Mouse (Mus musculus) neural tube, embryonic 13.5 days (tissue): ENCODE measurements at regions not wholly inside any gene's neighbourhood (a gene's known extent, or its start where the extent isn't known, plus 50 kb on each side); places are given as distances from the start of the nearest gene placed in this dataset.

Experiments used
- ATAC-seq: fragments of 200-750 bp; cut with Nextera tagmentation; 2 replicates; pipeline ENCODE4 v1.8.0; 2017; ENCODE audit warnings: low read depth, mild to moderate bottlenecking, moderate TSS enrichment, moderate library complexity
- H3K27ac ChIP-seq: fragments of 300-500 bp; sonication (generic); replicated peaks from 2 replicates; pipeline ENCODE4 v1.5.1; 2015; ENCODE audit warnings: moderate library complexity, mild to moderate bottlenecking, inconsistent platforms
- H3K27me3 ChIP-seq: fragments of 300-500 bp; sonication (generic); 2 replicates; pipeline ENCODE4 v1.6.1; 2015; ENCODE audit warnings: mild to moderate bottlenecking, inconsistent platforms
- H3K36me3 ChIP-seq: fragments of 300-500 bp; sonication (generic); 2 replicates; pipeline ENCODE4 v1.6.1; 2015; ENCODE audit warnings: mild to moderate bottlenecking, inconsistent platforms
- H3K4me1 ChIP-seq: fragments of 300-500 bp; sonication (generic); replicated peaks from 2 replicates; pipeline ENCODE4 v1.6.1; 2015; ENCODE audit warnings: inconsistent platforms
- H3K4me2 ChIP-seq: fragments of 300-500 bp; sonication (generic); 2 replicates; pipeline ENCODE4 v1.6.1; 2015; ENCODE audit warnings: inconsistent platforms, mild to moderate bottlenecking, moderate library complexity
- H3K4me3 ChIP-seq: fragments of 300-500 bp; sonication (generic); 2 replicates; pipeline ENCODE4 v1.5.1; 2015; ENCODE audit warnings: mild to moderate bottlenecking, inconsistent platforms
- H3K9ac ChIP-seq: fragments of 300-500 bp; sonication (generic); 2 replicates; pipeline ENCODE4 v1.6.1; 2015; ENCODE audit warnings: moderate library complexity, mild to moderate bottlenecking, inconsistent platforms
- H3K9me3 ChIP-seq: fragments of 300-500 bp; sonication (generic); 2 replicates; pipeline ENCODE4 v1.6.1; 2016; ENCODE audit warnings: inconsistent platforms
- WGBS: fragments of 180-500 bp; shearing (Covaris S2); methylation state at CpG from one replicate; pipeline ENCODE4 v1.1.7; 2015; 5-methylcytosine and 5-hydroxymethylcytosine counted together

DNA sequence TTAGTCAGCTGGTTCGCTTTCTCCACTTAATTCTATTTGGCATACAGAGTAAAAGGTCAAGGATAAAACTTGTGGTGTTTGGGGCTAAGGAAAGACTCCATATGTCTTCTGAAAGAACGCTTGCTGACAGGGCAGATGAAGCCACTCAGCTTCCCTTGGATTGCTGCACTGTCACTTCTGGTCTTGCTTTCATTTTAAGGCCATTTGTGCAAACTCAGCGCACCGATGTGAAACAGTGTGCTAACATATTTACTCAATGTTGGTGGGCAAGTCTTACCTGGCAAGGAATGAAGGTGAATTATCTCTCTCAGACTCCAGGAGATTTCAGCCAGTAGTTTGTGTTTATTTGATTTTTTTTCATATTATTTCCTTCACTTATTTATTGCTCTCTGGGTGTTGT, 907.2 kb downstream of the Gsdmc2 start:
- 0 out of 2 replicates have a peak, but pooled peaks cover 3% of the 10 kb centered on the region for H3K4me1 ChIP-seq
- H3K36me3 ChIP-seq, result no peaks in the 10 kb centered on the region
- no peak for ATAC-seq
- H3K27ac ChIP-seq, result no peak overlapping the region
- no peaks in the 10 kb centered on the region for H3K27me3 ChIP-seq
- H3K9me3 ChIP-seq, result no peaks in the 10 kb centered on the region
- no peak overlapping the region for H3K4me2 ChIP-seq
- WGBS, result 88% methylated on average over 4 of the region's 4 CpGs
- H3K4me3 ChIP-seq, result no peak overlapping the region
- no peak overlapping the region for H3K9ac ChIP-seq

GRCm38 (mm10) chr15:62934522-62935189, 910.3 kb downstream of the Gsdmc2 start:
- Histone ChIP-seq H3K9me3 (no peaks in the 10 kb centered on the region), H3K9ac (no peak overlapping the region), H3K4me1 (0 out of 2 replicates have a peak, but pooled peaks cover 3% of the 10 kb centered on the region), H3K27me3 (no peaks in the 10 kb centered on the region), H3K27ac (no peak overlapping the region), H3K4me2 (no peak overlapping the region), H3K4me3 (no peak overlapping the region), H3K36me3 (no peaks in the 10 kb centered on the region)
- no peak for ATAC-seq

DNA sequence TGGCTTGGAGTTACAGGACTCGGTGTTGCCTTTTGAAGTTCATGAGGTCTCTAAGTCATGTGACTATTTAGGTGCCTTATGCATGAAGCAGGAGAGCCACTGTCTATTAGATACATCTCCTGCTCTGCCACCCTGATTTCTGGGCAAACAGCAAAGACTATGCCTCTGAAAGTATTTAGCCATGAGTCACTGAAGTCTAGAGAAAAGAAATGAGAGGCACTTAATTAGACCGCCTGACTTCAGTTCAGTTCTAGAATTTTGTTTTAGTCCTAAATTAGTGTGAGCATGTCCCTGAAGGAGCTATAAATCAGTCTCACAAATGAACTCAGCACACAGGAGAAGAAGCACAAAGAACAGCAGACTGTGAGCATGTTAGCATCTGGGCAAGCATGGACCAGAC, 924.5 kb downstream of the Gsdmc2 start:
- Histone ChIP-seq H3K4me2 (no peak overlapping the region), H3K9me3 (no peaks in the 10 kb centered on the region), H3K4me3 (no peak overlapping the region), H3K27me3 (no peaks in the 10 kb centered on the region), H3K9ac (no peak overlapping the region), H3K27ac (no peak overlapping the region), H3K36me3 (no peaks in the 10 kb centered on the region), H3K4me1 (no peaks in the 10 kb centered on the region)
- no peak for ATAC-seq
- WGBS, result 72% methylated on average over 2 of the region's 2 CpGs

- H3K9ac ChIP-seq, result no peak overlapping the region
Observed at GRCm38 (mm10) chr15:62919264-62919663, 925.7 kb downstream of the Gsdmc2 start.

DNA sequence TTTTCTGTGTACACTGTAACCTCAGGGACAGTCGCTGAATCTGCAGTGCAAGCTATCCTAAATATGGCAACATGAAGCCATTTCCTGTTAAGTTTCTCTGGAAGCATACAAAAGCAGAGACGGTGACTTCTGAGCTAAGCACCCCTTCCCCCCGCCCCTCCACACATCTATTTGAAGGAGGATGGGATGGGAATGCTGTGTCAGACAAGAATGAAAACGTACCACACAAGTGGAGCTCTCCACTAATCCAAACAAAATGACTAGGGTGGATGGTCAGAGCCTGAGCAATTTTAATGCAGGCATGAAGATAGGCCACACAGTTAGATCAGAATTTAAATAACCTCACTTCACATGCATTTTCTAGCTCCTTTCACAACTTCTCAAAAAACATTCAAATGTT, 936.6 kb downstream of the Gsdmc2 start:
- Histone ChIP-seq H3K36me3 (no peaks in the 10 kb centered on the region), H3K9ac (no peak overlapping the region), H3K9me3 (no peaks in the 10 kb centered on the region), H3K27ac (no peak overlapping the region), H3K27me3 (no peaks in the 10 kb centered on the region), H3K4me3 (no peak overlapping the region), H3K4me2 (no peak overlapping the region), H3K4me1 (peaks cover 4% of the 10 kb centered on the region)
- no peak for ATAC-seq
- 67% methylated on average over 4 of the region's 4 CpGs for WGBS

More at GRCm38 (mm10) chr15:62919264-62919663, 925.7 kb downstream of the Gsdmc2 start:
- H3K4me2 ChIP-seq, result no peak overlapping the region
- H3K27ac ChIP-seq, result no peak overlapping the region
- no peak for ATAC-seq
- H3K4me1 ChIP-seq, result no peaks in the 10 kb centered on the region
- H3K27me3 ChIP-seq, result no peaks in the 10 kb centered on the region
- H3K4me3 ChIP-seq, result no peak overlapping the region
- no peaks in the 10 kb centered on the region for H3K36me3 ChIP-seq
- H3K9me3 ChIP-seq, result no peaks in the 10 kb centered on the region

- H3K4me3 ChIP-seq, result no peak overlapping the region
- H3K9ac ChIP-seq, result no peak overlapping the region
- WGBS, result 97% methylated on average over 2 of the region's 2 CpGs
- no peaks in the 10 kb centered on the region for H3K9me3 ChIP-seq
- H3K4me1 ChIP-seq, result peaks cover 16% of the 10 kb centered on the region
- no peak overlapping the region for H3K27ac ChIP-seq
- no peak for ATAC-seq
- H3K4me2 ChIP-seq, result no peak overlapping the region
- no peaks in the 10 kb centered on the region for H3K27me3 ChIP-seq
- H3K36me3 ChIP-seq, result no peaks in the 10 kb centered on the region
Observed at GRCm38 (mm10) chr15:62907181-62907580, 937.8 kb downstream of the Gsdmc2 start.

GRCm38 (mm10) chr15:62903047-62903822, 941.7 kb downstream of the Gsdmc2 start:
- Histone ChIP-seq H3K4me3 (no peak overlapping the region), H3K4me1 (peaks cover 18% of the 10 kb centered on the region), H3K9ac (no peak overlapping the region), H3K4me2 (peak overlapping the region; percentile 21; the same call in 1 of the 2 replicates), H3K27me3 (no peaks in the 10 kb centered on the region), H3K36me3 (no peaks in the 10 kb centered on the region), H3K27ac (no peak overlapping the region), H3K9me3 (no peaks in the 10 kb centered on the region)
- 22% methylated on average over 17 of the region's 17 CpGs for WGBS
- ATAC-seq, result peak; percentile 96

- Histone ChIP-seq H3K4me3 (no peak overlapping the region), H3K4me2 (no peak overlapping the region), H3K9ac (no peak overlapping the region), H3K9me3 (no peaks in the 10 kb centered on the region), H3K36me3 (no peaks in the 10 kb centered on the region), H3K4me1 (peaks cover 18% of the 10 kb centered on the region), H3K27ac (no peak overlapping the region), H3K27me3 (no peaks in the 10 kb centered on the region)
- no peak for ATAC-seq
- WGBS, result 68% methylated on average over 4 of the region's 4 CpGs
Observed at GRCm38 (mm10) chr15:62901955-62902354, 943.0 kb downstream of the Gsdmc2 start.

GRCm38 (mm10) chr15:62889798-62890197, 955.2 kb downstream of the Gsdmc2 start:
- Histone ChIP-seq H3K36me3 (no peaks in the 10 kb centered on the region), H3K9ac (no peak overlapping the region), H3K27me3 (no peaks in the 10 kb centered on the region), H3K9me3 (no peaks in the 10 kb centered on the region), H3K27ac (no peak overlapping the region), H3K4me2 (no peak overlapping the region), H3K4me1 (no peaks in the 10 kb centered on the region), H3K4me3 (no peak overlapping the region)
- 73% methylated on average over 4 of the region's 4 CpGs for WGBS
- no peak for ATAC-seq

GRCm38 (mm10) chr15:62885331-62885730, 959.6 kb downstream of the Gsdmc2 start:
- Histone ChIP-seq H3K9ac (no peak overlapping the region), H3K27ac (no peak overlapping the region), H3K27me3 (no peaks in the 10 kb centered on the region), H3K36me3 (no peaks in the 10 kb centered on the region), H3K4me3 (no peak overlapping the region), H3K9me3 (no peaks in the 10 kb centered on the region), H3K4me2 (no peak overlapping the region), H3K4me1 (no peaks in the 10 kb centered on the region)
- ATAC-seq, result no peak
- 87% methylated on average over 4 of the region's 4 CpGs for WGBS

DNA sequence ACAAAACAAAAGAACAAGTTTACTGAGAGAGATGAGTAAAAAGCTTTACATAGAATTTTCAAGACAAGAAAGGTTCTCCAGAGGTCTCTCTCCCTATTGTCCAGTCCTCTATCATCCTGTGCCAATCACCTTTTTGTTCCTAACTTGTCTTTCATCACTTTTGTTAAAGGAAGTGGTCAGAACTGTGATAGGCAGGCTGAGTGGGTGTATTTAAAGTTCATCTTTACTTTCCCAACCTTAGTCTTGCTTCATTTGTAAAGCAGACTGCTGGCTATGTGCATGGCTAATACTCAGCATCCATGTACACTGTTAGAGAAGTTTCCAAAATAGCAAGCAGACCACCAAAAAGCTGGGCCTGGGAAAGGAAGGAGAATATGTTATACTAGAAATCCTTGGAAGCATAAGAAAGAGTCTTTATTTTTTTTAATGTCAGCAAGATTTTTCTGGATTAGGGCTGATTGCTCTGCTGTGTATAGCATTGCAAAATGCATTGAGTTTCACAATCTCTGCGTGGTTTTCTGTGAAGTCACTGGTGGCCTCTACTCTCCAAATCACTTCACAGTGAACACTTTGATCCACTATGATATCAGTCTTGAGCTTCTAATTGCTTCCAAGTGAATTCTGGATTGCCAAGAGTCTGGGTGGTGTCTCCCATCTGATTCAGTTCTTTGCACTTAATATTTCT, 973.8 kb downstream of the Gsdmc2 start:
- Histone ChIP-seq H3K4me3 (no peak overlapping the region), H3K9ac (no peak overlapping the region), H3K36me3 (no peaks in the 10 kb centered on the region), H3K27me3 (no peaks in the 10 kb centered on the region), H3K4me2 (no peak overlapping the region), H3K4me1 (no peaks in the 10 kb centered on the region), H3K27ac (no peak overlapping the region), H3K9me3 (no peaks in the 10 kb centered on the region)
- 86% methylated on average over 1 of the region's 1 CpGs for WGBS
- no peak for ATAC-seq

DNA sequence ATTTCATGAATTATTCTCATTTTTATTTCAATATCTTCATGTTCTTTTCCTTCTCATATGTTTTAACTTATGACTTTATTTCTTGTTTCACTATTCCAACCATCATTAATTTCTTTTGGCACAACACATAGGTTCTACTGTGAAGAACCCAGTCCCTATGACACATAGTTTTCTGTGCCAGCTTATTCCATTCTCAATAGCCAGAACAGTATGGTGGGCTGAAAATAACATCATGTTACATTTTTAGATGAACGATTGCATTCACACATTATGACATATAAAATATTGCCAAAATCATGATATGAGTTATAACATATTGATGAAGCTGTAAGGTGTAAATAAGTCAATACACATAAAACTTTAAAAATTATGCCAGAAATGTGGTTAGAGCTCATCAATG, 982.4 kb downstream of the Gsdmc2 start:
- no peaks in the 10 kb centered on the region for H3K4me1 ChIP-seq
- H3K36me3 ChIP-seq, result no peaks in the 10 kb centered on the region
- H3K4me3 ChIP-seq, result no peak overlapping the region
- H3K9me3 ChIP-seq, result peaks cover 4% of the 10 kb centered on the region; the same call in 1 of the 2 replicates
- no peaks in the 10 kb centered on the region for H3K27me3 ChIP-seq
- no peak for ATAC-seq
- 92% methylated on average over 1 of the region's 1 CpGs for WGBS
- no peak overlapping the region for H3K27ac ChIP-seq
- H3K9ac ChIP-seq, result no peak overlapping the region
- H3K4me2 ChIP-seq, result no peak overlapping the region
